Mouse (Mus musculus): Measurements from ENCODE around the gene Washc2.

- no peak for TF ChIP-seq CTCF (IDR thresholded peaks at IDR 0.05; ENCODE audit: borderline replicate concordance, insufficient read depth, low read depth, low read length)
- no peak for TF ChIP-seq POLR2A (IDR thresholded peaks at IDR 0.05; ENCODE audit: borderline replicate concordance, insufficient read depth, low read length)
These were observed 78.5 kb downstream of the Washc2 start for GRCm38 (mm10) chr6:116286321-116286720.

Measured in cerebellum, adult 2 months (tissue).